Mouse (Mus musculus) adrenal gland, adult 2 months (tissue): Measurements from ENCODE around the gene Grip1. TPM values are rescaled to one million over a fixed set of nuclear protein-coding genes. Genes with fewer than 3 reads are reported as not detected.

Experiments
- DNase-seq: peaks from one replicate; pipeline ENCODE4 v3.0.0; 2021
- polyA plus RNA-seq: library from polyadenylated mRNA; depleted of rRNA; stranded (reverse); fragments of >200 nt; gene quantifications from 2 replicates; pipeline ENCODE4 v1.2.3, GENCODE M21; 2012
- total RNA-seq, 2 experiments: library from RNA; stranded (reverse); gene quantifications; 2 replicates each; pipeline ENCODE4 v1.2.3; 2021

Grip1 gene
- total and polyA plus RNA-seq, 3 experiments: 0.17 to 0.55 (median 0.43) TPM

DNA sequence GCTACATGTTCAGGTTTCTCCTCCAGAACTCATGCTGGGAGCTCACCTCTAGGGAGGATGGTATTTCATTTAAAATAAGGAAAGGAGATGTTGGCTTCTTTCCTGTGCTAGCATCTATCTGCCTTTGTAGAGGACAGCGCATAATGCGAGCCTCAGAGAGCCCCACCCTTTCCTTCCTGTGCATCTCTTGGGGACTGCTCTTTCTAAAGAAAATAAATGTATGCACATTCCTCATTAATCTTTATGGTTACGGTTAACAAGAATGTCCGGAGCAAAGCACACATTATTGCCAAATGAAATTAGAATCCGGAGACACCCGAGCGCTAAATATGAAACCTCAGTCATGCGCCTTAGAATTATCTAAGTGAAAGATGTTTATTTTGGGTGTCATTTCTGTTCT lies 490.3 kb downstream of the Grip1 start:
- no peak for DNase-seq

DNA sequence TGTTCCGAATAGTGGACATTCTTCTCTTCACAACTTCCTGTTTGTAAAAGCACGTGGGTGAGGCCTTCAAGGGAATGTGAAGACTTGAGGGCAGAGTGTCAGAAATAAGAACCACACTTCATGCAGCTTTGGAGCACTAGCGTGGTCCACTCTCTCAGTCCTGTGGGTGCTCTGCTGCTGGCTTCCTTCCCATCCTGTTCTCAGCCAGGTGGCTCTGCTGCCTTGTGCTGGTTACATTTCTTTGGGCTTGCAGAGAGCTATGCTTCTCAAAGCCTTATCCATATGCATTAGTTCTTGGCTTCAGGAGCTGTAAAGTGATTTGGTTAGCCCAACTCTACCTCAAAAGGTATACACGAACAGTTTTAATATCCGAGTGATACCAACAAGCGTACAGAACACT lies 497.8 kb downstream of the Grip1 start:
- no peak for DNase-seq

DNA sequence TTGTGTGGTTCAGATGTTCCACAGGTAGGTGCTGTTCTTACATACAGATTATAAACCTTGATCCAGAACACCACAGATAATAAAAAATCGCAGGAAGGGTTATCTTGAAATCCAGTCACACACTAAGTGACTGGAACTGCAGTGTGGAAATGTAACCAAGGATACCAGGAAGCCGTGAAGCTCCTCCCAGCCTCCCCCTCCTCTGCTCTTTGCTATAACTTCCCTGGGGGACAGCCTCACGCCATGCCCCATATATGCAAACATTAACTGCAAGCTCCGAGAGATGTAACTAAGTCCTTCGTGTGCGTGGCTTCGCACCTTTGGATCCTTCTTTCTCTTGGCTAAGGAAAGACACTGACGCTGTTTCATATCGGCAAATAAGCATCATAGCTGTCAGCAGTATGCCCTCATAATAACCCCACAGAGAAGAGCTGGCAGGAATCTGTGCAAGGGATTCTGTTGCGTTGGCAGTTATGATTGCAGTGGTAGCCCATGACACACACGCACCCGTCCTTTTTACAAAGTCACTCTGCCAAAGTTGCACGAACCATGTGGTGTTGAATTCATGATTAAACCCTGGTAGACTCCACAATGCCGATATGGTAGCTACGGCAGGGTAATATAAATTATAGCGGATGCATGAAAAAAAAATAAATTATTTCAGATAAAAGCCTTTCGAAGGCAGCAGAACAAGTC lies 503.8 kb downstream of the Grip1 start:
- no peak for DNase-seq

DNA sequence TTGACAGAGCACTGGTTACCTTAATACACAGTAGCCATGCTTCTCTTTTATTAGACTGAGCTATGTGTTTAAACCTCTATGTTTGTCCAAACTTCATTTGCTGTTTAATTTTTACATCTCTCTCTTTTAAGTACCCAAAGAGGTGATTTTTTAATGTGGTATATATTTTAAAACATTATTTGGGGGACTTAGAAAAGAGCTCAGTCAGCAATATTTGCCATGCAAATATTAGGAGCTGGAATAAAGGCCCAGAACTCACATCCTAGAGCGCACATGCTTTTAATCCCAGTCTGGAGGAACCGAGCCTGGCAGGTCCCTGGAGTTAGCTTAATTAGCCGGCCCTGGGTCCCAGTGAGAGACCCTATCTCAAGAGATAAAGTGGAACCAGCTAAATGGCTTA lies 507.3 kb downstream of the Grip1 start:
- DNase-seq: no peak

DNA sequence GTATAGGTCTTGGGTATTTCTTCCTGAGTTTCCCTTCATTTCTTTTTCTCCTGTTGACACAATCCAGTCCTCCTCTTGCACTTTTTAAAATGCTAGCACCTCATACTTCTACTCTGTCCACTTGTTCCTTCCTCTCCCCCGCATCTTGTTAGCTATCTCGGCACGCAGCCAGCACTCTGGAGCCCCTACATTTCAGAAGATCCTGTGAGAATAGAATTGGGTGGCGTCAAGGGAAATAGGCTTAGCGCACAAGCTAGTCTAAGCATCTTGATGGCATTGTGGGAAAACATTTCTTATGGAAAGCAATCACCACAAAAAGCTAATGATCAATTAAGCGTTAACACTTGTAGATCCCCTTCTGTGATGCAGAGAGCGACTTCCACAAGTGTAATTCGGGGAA lies 512.7 kb downstream of the Grip1 start:
- DNase-seq: no peak

DNA sequence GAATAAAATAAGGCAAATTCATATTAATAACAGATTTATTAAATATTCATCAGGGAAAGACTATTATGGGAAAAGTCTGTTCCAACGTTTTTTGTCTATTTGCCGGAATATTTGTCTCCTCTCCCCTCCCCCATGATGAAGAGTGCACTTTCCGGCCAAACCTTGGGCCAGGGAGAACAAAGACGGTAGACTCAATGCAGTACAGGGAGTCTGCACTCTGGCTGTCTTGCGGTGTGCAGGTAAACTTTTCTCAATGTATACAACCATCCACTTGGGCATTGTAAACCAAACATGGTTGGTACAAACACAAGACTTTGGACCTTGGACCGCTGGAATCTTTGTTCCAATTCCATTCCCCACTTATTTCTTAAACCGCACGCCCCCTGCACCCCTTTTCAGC lies 525.8 kb downstream of the Grip1 start:
- no peak for DNase-seq

DNA sequence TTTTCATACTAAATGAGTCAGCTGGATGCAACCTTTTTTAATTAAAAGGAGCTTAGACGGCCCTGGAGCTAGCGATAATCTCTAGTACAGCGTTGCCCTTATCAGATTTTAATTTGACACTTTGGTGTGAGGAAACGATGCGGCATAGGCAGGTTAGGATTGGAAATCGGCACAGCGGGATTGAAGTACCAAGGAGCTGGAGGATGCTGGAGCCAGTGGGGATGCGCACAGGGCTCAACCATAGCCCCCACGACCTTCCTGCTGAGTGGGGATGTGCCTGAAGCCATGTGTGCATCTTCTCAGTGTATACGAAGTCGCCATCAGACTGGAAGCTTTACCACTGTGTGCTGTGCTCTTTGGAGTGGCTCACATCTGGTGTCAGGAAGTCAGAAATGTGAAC lies 526.4 kb downstream of the Grip1 start:
- DNase-seq: no peak

DNA sequence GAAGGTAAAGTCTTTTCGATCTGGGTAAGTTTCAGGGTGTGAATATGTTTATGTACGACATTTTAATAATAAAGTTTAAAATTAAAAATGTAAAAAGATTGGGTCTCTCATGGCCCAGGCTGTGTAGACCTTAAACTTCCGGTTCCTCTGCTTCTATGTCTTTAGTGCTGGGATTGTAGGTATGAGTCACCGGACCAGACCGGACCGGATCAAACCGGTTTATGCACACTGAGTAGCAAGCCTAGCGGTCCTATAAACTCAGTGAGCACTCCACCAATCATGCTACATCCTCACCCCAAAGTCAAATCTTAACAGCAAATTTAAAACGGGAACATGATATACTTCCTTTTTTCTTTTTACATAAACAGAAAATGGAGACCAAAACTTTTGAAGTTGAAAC lies 530.7 kb downstream of the Grip1 start:
- no peak for DNase-seq

DNA sequence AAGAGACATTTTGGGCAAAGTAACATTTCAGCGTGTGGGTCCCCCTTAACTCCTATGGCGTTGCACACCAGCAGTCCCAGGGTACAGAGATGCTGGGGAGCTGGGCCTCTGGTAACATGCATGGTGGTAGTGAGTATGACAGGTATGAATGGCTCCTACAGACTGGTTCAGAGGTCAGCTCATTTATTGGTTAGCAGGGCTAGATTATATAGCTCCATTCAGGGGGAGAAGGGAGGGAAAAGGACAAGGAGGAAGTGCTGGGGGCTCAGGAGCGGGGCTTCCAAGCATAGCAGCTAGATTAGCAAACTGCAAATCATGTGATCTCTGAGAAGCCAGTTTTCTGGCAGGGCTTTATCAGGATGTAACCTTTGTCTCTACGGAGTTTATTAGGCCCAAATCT lies 544.8 kb downstream of the Grip1 start:
- no peak for DNase-seq

DNA sequence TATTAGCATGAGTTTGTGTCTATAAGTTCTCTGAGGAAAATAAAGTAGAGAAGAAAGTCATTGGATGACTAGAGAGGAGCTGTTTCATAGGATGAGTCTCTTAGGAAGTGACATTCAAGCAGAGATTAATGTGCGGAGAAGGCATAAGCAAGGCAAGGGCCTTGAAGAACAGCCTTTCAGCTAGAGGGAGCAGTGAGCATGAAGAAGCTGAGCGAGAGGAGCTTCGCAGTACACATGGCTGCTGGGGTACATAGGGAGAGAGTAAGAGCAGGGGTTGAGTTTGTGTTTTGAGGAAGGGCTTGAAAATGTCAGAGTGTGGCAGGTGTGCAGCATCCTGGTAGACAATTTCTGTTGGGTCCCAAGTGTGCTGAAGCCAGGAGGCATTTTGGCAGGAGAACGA lies 548.5 kb downstream of the Grip1 start:
- no peak for DNase-seq

DNA sequence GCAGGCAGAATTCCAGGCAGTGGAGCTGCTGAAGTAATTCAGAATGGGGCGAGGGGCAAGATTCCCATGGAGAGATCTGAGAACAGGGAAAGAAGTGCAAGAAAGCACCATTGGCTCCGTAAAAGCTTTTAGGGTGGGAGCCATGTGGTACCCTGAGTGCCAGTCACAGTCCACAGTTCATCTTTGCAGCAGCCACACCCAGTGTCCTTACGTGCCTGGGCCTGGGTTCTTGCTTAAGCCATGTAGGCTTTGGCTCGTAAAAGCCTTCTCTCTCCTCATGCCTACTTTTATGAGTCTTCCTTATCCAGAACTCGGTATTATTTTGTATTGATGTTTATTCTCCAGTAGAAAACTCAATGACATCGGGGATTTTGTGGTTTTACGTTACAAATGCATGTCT lies 550.5 kb downstream of the Grip1 start:
- no peak for DNase-seq

DNA sequence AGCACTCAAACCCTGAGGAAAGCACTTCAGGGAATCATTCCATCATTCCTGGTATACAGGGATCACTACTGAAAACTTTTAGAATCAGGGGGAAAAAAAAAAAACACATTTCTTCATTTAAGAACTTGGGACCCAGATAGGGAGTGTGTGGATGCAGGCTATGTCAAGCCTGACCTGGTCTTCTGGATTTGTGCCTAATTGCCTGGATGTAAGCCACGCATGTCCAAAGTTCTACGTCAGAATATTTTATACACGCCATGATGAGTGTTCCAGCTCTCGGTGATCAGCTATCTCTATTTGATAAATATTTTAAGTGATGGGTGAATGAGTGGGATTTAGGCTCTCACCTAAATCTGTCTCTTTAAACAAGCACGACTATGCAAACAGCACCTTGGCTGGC lies 552.0 kb downstream of the Grip1 start:
- DNase-seq: no peak

DNA sequence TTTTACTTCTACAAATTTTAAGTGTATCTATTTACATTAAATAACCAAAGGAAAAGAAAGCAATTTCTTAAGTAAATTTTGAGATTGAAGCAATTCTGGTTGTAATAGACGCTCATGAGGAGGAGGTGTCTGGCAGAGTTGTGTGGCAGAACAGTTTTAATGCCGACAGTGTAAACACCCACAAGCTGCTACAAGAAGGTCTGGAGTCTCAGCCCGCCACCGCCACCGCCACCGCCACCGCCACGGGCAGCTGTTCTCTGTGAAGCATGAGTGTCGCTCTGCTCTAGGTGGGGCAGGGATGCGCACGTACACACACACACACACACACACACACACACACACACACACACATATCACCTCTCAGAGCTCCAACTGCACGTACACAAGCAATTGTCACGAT lies 558.7 kb downstream of the Grip1 start:
- no peak for DNase-seq

DNA sequence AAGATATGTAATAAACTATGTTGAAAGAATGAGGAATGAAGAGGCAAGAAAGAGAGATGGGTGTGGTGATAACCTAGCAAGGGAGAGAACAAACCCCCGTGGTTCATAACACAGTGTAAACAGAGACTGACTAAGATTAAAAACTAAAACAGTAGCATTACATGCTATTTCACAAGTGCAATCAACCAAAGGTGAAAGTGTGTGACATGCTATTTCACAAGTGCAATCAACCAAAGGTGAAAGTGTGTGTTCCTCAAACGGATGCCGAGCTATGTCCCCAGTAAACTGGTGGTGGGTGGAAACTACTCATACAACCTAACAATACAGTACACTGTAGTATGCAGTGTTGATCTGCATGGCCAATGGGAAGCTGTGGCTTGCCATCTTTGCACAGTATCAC lies 561.5 kb downstream of the Grip1 start:
- no peak for DNase-seq

DNA sequence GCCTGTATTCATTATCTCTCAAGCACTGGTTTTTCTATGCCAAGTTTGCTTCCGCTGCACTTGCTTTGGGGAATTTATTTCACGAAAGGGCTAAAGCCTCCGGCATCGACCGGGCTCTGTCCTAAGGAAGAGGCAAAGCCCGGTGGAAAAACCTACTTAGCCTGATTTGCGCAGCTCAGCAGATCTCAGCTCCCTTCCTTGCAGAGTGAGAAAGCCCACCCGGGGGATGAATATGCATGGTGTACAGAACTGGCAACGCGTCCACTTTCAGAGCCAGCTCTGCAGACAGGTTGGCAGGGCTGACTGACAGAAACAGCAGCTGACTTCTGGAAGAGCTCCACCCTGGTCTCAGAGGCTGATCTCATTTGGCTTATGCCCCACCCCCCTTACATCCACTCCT lies 572.8 kb downstream of the Grip1 start:
- DNase-seq: no peak

DNA sequence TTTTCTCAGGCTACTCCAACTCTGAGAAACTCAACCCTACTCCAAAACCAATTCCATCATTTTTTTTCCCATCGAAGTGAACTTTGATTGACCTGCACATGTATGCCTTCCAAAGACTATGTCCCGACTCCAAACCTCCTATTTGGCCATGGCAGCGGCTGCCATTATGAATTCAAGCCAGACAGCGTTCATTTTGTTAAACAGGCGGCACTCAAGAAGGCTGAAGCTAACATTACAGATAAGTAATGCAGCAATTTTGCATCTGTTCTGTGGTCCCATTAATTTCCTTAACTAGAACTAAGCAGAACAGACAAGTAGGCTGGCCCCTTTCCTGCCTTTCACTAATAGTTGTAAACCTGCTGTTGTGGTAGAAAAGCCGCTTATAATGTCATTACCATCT lies 577.3 kb downstream of the Grip1 start:
- DNase-seq: no peak

DNA sequence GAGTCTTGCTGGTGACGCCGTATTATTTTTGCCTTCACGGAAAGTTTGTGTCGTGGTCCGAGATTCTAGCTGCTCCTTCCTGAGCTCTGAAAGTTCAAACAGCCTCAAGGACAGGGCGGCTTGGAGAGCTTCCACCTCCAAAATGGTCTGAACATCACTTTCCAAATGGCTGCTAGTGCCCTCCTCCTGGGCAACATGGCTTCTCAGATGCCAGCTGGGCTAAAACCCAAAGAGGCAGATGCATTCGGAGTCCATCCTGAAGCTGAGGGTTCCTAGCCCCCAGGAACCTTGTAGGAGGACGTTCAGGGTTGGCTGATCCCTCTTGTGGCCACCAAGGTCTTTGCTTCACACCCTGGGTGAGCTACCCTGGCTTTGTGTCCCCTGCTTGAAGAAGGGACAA lies 577.7 kb downstream of the Grip1 start:
- DNase-seq: no peak

DNA sequence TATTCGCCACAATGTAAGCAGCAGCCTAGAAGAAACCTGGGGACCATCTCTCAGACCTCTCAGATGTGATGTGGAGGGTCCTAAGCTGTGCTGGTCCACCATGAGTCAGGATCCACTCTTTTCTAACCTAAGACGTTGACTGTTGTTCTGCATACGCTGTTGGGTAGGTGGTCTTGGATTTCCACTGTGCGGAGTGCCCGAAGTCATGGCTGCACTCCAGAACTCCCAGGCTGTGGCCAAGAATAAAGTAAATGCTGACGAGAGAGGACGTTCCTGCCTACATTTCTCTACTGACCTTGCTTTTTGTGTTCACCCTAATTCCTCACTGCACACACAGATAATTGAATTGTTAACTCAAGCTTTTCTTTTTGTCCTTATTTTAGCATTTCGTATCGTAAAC lies 580.2 kb downstream of the Grip1 start:
- no peak for DNase-seq

DNA sequence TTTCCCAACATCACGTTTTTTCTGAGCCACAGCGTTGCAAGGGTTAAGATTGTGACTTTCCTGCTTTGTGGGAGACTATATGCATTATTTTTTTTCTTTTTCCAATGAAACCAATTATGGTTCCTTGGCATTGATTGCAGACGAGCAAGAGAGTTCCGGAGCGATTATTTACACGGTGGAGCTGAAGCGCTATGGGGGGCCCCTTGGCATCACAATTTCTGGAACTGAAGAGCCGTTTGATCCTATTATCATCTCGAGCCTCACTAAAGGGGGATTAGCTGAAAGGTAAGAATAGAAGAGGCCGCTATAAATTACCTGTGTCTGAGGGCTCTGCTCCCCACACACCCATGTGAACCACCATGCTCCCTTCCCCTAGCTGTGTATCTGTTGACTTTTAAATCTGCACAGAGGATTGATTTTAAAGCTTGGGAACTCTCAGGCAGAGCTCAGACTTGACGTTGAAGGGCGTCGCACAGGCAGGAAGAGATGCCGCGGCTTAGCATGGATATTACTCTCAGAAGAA lies 581.6 kb downstream of the Grip1 start:
- no peak for DNase-seq

DNA sequence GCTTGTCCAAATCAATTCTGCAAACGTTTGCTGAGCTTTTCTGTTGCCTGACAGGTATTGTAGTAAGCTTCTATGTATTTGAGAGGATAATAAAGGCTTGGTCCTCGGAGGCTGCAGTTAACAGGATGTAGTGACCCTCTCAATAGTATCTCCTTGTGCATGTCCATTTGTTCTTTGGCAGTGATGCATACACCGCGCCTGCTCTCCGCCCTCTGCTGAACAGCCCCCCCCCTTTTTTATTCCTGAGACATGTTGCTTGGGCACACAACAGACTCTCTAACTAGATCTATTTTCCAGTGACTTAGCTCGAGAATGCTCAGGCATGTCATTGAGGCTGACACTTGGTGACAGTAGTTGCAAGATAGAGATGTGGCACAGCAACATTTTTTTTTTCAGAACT lies 582.2 kb downstream of the Grip1 start:
- DNase-seq: no peak

DNA sequence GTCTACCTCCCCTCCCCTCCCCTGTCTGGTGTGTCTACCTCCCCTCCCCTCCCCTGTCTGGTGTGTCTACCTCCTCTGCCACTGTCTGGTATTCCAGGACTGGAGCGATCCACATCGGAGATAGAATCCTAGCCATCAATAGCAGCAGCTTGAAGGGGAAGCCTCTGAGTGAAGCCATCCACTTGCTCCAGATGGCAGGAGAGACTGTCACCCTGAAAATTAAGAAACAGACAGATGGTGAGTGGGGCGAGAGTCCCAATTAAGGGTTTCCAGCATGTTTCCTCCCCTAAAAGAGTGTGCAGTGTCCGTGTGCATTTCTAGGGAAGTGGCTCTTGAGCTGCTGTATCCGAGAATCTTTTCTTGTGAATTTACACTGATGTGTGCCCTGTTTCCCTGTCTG lies 584.6 kb downstream of the Grip1 start:
- DNase-seq: no peak

DNA sequence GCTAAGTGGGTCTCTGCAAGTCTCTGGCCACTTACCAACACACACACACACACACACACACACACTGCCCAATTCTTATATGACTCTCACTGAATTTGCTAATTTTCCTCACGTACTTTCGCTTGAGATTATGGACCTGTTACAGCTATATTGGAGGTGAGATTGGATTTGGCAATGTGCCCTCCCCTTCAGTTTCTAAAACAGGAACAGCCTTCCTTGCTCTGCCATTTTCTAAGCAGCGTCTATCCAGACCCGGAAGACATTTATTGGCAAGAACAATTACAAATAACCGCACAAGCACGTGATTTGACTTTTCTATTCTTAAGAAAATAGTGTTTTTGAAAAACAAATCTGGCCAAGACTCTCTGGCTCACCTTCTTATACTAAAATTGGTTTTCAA lies 590.6 kb downstream of the Grip1 start:
- DNase-seq: no peak

DNA sequence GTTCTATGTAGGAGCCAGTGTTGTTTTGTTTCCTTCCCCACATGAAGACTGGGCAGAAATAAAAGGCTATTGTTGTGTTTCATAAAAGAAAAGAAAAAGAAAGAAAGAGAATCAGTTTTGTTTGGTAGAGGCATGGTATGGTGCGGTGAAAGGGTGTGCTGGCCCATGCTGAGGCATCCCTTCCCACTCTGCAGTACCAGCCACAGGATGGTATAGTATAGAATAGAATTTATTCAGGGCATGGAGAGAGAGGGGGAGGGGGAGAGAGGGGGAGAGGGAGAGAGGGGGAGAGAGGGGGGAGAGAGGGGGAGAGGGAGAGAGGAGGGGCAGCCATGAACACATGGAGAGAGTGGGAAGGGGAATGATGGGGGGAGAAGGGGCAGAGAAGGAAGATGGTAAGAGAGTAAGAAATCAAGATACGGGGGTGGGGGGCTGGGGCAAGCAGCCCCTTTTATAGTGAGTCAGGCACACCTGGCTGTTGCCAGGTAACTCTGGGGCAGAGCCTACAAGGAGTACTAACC lies 591.1 kb downstream of the Grip1 start:
- no peak for DNase-seq

DNA sequence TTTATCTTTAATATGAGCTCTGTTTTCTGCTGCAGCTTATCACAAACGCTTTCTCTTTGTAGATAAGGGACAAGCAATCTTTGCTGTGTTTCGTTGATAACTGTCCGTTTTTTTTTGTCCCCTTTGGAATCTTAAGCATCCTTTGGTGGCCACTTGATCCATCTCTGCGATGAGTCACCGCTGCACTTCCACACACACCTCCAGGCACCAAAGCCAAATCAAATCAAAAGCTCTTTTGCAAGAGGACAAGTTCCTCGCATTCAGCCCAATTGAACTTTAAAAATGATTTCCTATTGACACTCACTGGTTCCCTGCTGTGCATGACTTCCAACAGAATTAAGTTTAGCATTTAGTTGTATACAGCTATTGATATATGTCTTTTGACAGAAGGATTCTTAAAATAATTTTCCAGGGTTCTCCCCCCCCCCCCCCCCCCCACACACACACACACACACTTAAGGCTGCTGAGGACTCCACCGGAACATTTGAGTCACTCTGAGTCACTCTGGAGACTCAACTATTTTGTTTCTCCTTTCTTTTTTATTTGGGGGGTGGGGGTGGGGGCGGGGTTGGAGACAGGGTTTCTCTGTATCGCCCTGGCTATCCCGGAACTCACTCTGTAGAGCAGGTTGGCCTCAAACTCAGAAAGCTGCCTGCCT lies 607.1 kb downstream of the Grip1 start:
- peak; percentile 33 for DNase-seq
